Mouse (Mus musculus): ENCODE measurements around the gene 6430548M08Rik.

- no peak for TF ChIP-seq GATA1 (IDR thresholded peaks at IDR 0.05; ENCODE audit: borderline replicate concordance, low read length)
- no peak for TF ChIP-seq FLI1 (IDR thresholded peaks at IDR 0.05; ENCODE audit: low read length)
Observed at GRCm38 (mm10) chr8:120169119-120169518, 55.2 kb downstream of the 6430548M08Rik start.
